Mouse (Mus musculus): ENCODE measurements around the gene Slc7a1.

DNA sequence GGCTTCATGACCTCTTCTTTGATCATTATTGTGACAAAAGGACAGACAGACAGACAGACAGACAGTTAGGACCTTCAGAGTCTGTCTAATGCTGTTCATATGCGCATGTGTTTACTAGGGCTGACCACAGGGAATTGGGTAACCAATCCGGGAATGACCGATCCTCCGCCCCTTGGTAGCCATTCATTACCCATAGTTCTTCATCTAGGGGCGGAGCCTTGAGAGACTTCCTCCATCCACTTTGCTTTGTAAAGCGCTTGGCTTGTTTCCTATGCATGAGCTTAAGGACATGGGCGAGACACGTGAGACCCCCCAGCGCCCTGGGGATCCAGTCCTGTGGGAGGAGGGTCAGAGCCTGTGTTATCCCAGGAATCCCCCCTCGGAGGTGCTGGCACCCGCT is 96.7 kb downstream of the Slc7a1 start:
- no peak for TF ChIP-seq POLR2A (IDR thresholded peaks at IDR 0.05; ENCODE audit: borderline replicate concordance, control insufficient read depth, low read depth, low read length)
- no peak for TF ChIP-seq CTCF (IDR thresholded peaks at IDR 0.05; ENCODE audit: control insufficient read depth, insufficient read depth, low read length)

Measured in bone marrow, adult 2 months (tissue).